Mouse (Mus musculus) adrenal gland, postnatal 36 days (tissue): ENCODE measurements around the gene Nfic. TPM values are rescaled to one million over a fixed set of nuclear protein-coding genes. Genes with fewer than 3 reads are reported as not detected.

Source experiments
- DNase-seq, 2 experiments: peaks; one replicate each; pipeline ENCODE4 v3.0.0; 2021; ENCODE audit warnings: mixed read lengths in 1 of 2
- total RNA-seq, 2 experiments: library from RNA; stranded (reverse); gene quantifications; 2 replicates each; pipeline ENCODE4 v1.2.3; 2021

The Nfic gene
- total RNA-seq, 2 experiments from 2014 or later = 93.2 to 114 TPM

DNA sequence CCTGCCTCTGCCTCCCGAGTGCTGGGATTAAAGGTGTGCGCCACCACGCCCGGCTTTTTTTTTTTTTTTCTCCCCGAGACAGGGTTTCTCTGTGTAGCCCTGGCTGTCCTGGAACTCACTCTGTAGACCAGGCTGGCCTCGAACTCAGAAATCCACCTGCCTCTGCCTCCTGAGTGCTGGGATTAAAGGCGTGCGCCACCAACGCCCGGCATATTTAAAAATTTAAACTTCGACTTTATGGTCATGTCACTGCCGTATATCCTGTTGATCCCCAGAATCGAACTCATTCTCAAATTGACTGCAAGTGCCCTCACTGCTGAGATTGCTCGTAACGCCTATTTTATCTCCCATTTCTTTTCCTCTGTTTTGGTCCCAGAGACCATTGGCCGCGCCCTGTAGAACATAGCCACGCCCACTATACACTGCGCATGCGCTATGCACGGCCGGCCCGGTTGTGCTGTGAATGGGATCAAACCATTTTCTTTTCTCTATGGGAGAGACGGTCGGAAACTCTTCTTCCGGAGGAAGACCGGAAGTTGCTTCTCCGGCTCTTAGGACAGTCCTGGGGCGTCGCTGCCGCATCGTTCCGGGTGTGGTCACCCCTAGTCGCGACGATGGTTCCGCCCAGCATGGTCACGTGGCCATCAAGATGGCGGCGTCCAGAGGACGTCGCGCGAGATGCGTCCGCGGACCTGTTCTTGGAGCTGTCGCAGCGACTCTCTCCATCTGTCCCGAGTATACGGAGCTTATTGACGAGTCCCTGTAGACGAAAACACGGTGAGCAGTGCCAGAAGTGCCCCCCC, 71.4 kb downstream of the Nfic start, which contains the start of the genes Dohh and Gm48551:
Dohh (plus strand) TSS at position 627 of the 803 bp plus-strand sequence.
Gm48551 (plus strand) TSS at position 665 of the 803 bp plus-strand sequence.
- peak; percentile 98 to 99 for DNase-seq

DNA sequence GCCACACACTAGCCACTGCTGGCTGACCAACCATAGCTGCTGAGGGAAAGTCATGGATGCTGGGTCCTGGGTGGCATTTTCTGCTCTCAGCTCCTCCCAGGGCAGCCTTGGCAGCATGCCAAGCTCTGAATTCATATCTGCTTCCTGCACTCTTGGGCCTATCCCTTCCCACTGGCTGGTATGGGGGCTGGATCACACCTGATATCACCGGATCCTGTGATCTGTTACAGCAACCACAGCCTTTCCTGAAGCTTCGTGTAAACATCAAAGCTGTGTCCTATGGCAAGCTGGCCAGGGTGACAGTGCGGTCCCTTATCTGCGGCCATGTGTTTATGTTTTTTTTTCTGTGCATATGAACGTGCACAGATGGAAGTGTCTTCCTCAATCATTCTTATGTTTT, 73.4 kb downstream of the Nfic start:
- DNase-seq = peak; percentile 51 to 61

DNA sequence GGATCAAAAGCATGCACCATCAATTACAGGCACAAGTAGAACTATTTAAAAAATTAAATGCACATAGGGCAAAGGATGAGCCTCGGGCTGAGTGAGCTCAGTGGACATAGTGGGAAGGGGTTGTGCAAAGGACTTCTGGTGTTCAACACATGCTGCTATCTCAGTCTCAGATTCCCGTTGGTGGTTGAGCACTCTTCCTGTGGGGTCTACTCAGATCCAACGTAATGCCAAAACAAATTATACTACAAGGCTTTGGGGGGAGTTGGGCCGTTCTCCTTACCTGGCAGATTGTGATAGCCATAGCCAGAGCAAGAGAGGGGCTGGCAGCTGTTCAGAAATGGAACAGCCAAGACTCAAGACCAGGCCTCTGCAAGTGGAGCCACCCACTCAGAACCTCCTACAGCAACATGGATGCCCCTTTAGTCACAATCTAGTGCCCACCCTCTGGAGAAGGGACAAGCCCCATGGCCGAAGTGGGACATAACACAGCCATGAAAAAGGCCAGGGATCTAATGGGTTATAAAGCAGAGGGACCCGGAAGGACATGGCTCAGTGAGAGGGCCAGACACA, 75.5 kb downstream of the Nfic start:
- no peak for DNase-seq

DNA sequence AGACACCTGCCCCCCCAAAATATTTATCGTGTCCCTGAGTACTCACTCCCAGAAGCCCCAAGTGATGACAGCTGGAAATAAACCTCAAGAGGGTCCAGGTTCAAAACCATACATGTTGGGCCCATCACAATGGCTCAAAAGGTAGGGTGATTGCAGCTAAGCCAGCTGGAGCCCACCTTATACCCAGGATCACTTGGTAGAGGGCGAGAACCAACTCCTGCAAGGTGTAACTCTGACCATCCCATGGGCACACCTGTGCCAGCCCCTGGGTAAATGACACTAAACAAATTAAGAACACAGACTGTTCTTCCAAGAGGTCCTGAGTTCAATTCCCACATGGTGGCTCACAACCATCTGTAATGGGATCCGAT, 76.3 kb downstream of the Nfic start:
- no peak for DNase-seq

DNA sequence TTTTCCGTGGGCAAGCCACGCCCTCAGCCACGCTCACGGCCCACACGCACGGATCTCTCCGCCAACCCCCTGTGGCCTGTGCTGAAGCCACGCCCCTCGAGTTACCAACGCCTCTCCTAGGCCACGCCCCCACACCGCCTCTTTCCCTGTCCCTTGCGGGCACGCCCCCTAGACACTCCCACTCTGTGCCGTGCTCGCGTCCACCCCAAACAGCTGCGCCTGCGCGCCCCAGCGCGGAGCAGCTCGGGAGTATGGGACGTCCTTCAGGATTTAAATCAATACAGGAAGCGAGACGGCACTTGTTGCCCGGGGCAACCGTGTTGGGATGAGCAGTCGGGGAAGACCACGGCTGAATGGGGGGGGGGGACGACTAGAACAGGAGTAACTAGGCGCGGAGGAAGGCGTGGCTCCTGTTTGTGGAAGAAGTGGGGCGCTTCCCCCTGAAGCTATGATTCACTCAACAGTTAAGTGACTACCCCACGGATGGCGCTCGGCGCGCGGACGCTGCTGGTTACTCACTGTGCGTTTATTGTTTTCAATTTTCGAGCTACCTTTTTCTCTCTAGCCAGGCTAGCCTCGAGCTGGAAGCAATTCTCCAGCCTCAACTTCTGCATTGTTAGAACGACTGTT, 76.8 kb downstream of the Nfic start:
- DNase-seq = peak; percentile 100

DNA sequence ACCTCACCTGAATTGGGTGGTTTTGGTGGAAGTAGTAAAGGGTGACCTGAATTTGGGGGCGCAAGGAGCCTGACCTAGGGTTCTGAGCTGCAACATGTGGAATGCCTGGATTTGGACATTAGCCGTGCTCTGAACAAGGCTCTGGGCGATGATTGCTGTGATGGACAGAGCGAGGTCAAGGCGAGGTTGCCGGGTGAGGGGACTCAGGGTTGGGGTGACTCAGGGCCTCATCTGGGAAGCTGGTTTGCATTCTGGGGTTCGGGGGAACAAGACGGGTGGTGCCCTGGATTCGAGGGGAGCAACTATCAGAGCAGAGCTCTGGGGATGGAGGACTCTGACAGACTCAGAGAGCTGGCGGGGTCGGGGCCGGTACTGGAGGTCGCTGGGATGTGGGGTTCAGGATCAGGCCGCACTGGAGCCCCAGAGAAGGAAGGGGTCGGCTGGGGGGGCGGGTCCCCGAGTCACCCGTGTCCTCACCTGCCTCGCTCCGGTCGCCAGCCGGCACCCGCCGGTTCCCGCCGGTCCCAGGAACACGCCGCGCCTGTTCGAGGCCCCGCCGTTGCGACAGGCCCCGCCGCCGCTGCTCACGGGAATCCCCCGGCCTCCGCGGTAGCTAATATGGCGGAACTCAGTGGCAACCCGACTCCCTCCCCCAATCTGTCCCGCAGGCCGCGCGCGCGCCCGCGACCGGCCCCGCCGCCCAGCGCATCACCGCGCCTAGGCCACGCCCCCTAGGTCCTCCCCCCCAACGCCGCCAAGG, 77.5 kb downstream of the Nfic start, which contains the start of gene Fzr1:
Fzr1 (minus strand) TSS at position 724 of the 760 bp plus-strand sequence.
- DNase-seq = peak in 1 of 2 experiments; percentile 57

DNA sequence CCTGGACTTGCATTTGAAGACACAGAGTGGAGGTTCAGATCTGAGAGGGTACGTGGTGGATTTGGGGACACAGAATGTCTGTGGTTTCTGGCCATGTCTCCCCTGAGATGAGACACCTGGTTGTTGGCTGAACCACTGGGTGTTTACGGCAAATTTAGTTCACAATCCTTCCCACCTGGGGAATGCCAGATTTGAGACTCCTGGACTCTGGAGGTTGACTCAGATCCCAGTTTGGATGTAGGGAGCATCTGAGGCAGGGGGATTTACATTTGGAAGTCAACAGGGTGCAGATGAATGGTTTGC, 78.1 kb downstream of the Nfic start:
- no peak for DNase-seq

DNA sequence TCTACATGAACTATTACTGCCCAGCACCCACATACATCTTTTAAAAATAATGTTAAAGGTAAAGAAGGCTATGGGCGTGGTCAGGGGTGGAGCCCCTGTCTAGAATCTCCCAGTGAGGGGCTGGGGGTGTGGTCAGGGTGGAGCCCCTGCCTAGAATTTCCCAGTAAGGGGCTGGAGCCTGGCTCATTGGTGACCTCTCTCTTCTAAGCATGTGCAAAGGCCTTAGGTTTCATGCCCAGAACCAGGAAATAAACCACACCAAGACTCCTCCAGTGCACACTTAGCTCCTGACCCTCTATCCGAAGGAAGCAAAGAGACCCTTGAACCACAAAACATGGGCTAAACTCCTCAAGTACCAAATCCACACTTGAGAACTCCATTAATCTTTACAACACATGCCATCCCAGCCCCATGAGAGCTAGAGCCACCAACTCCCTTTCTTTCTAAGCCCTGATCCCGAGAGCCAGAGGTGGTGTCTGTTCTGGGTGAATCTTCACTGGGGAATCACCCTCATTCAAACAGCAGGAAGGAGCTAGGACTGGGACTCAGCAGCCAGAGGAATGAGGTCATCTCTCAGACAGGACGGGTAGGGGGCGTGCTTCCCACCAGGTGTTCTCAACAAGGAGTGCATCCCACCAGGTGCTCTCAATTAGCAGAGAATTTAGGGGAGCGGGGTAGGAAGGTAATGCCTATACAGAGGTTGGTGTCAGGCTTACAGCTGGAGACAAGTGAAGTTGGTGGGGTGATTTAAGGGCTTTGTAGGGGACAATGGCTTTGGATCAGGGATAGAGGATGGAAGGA, 78.7 kb downstream of the Nfic start:
- no peak for DNase-seq

DNA sequence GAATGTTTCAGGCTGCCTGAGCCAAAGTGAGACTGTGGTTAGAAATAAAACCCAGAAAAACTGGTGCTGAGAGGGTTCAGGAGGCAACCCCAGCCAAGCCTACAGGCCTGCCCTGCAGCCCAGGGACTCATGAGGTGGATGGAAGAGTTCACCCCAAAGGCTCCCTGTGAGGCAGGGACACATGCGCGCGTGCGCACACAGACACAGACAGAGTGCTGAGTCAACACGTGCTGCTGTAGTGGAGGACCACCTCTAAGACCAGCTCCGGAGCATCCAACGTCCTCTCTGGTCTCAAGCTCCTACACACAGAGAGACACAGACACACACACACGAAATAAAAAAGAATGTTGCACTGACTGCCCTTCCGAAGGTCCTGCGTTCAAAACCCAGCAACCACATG, 80.1 kb downstream of the Nfic start:
- no peak for DNase-seq

DNA sequence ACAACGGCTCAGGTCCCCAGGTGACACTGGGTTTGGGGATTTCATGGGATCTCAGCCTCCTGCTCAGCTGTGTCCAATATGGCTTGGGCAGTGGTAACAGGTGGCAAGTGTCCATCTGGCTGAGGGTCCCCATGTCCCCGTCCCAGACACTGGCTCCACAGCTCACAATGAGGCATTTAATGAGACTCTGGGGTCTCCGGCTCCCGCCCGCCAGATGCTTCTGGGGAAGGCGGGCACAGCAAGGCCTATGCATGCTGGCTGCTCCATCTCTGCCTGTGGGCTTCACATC, 88.3 kb downstream of the Nfic start:
- no peak for DNase-seq

DNA sequence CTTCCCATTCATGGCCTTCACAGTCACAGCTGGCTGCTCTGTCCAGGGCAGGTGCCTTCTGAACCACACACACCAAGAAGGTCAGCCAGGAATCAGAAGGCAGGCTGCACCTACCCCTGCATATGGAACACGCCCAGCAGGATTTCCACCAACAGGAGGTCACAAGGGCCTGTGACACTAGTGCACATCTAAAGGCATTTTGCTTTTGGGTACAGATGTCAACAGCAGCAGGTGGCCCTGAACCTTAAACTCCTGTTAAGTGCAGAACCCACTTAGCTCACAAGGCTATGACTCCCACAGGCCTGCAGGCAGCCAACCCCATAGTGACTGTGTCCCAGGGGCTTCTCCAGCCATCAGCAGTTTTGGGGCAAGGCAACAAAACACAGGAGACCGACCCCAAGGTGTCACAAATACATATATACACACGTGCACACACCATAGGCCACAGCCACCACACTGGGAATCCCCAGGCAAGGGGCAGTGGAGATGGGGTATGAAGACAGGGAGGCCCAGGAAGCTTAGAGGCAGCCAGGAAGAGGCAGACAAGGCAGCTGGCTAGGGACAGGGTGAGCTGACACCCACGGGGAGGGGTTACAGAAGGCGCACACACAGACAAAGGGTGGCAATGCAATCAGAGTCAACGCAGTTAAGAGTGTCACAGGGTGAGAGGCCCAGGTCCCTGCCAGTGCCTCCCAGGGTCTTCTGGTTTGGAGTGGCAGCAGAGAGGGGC, 88.8 kb downstream of the Nfic start:
- no peak for DNase-seq

DNA sequence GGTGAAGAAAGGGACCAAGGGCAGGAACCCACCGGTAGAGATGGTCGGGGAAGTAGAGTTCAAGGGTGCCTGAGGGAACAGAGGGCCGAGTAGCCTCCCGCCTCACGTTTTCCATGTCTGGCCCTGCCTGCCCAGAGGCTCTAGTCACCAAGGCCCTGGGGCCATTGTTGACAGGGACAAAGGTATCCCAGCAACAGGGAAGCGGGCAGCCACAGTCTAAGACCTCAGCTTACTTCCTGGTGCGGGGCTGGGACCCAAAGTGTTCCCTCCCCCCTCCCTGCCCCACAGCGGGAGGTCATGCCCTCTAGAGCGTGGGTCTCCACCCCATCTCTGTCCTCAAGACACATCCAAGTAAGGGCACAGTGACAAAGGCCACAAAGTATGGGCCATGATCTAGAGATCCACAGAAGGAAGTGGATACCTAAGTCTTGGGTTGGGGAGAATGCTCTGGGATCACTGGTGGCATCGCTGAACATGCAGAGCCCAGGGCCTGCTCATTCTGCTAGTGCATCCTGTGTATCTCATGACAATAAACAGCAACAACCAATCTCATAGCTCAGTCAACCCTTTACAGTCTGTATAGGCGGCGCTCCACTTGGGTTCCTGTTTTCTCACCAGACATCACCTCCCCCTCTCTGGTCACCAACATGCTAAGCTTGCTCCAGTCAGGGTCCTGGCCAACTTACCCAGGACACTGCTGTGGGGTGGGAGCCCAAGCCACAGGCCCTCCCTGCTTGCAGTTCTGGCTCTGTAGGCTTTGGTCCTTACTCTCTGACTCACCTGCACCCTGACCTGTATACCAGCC, 89.6 kb downstream of the Nfic start, which contains the start of gene 4930404N11Rik:
4930404N11Rik (minus strand) TSS at position 145 of the 805 bp plus-strand sequence.
- DNase-seq = no peak

DNA sequence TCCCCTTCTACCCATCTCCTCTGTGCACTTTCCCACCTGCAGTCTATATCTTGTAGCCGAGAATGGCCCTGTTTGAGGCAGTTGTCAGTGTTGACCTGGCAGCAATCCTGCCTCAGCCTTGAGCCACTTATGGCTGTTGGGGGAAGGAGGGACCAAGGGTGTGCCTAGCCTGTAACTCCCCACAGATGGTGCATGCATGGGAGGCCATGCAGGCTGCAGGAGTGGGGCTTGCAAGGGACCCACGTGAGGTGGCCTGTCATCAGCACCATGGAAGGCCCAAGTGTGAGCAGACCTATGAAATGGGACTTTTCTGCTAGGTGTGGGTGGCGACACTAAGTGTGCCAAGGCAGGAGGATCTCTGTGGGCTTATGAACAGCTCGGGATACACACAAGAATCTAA, 90.4 kb downstream of the Nfic start:
- peak in 1 of 2 experiments; percentile 54 for DNase-seq

DNA sequence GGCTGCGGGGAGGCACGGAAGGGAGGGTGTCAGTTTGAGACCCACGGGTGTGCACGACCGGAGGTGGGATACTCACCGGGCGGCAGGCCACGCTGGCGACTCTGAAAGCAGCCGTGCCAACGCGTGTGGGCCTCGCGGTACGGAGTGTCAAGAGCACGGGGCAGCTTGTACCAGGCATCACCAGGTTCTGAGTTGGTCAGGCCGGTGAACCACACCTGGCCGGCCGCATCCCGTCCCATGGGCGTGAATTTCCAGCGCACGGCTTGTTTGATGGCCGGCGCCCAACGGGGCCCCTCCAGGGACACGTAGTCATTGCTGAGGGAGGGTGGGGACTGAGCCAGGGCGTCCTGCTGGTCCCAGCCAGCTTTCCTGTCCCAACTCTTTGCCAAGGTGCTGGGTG, 90.8 kb downstream of the Nfic start:
- DNase-seq = peak in 1 of 2 experiments; percentile 63

DNA sequence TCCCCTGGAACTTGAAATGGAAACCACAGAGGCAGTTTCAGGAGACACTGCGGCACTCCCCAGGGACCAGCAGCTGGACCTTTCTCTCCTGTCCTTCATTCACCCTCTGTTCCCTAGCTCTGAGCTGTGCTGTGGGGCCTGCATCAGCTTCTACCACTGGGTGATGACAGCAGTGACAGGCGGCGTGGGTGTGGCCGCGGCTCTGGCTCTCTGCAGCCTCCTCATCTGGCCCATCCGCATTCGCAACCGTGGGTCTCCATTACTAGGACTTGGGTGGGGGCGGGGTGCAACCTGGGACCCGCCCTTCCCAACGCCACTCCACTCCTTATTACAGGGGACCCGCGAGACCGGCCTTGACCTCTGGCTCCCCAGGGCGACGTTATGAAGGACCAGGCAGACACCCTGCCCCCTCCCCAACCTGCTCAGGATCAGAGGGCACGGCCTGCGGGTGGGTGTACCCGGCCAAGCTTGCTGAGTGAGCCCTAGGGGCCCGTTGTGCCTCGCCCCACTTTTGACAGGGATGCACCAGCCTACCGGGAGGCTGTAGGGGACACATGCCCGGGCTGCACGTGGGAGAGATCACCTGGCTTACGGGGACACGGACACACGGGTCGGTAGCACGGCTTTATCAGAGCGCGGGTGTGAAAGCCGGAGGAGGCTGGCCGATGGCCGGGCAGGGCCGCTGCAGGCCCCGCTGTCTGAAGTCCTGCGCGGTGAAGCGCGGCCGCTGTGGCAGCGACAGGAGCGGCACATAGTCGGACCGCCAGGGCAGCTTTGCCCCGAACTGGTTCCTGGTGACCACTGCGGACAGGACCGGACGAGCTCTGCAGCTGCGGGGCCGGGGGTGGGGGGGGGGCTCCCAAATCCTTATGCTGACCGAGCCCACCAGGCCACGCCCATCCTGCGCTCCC, 91.7 kb downstream of the Nfic start:
- DNase-seq = peak in 1 of 2 experiments; percentile 55

DNA sequence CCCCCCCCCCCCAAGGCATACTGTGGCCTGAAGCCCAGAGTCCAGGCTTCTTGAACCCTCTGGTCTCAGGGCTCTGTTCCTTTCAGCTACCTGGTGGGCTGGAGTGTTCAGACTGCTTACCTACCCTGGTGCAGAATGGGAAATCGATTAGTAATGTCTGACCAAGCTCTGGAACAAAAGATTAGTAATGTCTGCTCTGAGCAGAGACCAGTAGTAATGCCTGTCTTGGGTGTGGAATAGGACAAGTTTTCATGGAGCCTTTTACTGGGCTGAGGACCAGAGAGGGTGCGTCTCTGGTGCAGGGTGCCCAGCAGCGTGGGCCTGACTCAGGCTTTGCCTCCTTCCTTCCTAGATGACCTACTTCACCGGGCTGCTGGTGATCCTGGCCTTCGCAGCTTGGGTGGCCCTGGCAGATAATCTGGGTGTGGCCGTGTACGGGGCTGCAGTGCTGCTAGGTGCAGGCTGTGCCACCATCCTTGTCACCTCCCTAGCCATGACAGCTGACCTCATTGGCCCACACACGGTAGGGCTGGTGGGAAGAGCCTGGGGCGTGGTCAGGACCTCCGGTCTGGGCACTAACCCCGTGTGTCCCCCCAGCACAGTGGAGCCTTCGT, 93.0 kb downstream of the Nfic start:
- DNase-seq = no peak

DNA sequence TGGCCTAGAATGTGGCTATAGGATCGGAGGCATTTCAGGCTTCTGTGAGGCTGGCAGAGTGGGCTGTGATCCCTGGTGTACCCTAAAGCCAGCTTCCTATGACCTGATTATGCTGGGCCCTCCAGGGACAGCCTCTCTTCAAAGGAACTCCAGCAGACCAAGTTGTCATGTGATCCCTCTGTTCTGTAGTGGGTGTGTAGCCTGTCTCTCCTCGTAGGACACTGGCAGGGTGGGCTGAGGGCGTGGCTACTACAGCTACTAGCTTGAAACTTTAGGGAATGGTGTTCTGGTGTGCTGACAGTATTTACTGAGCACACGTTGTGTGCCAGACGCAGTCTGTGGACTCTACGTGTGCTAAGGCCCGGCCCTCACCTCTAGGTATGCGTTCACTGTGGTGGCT, 94.7 kb downstream of the Nfic start:
- DNase-seq = no peak

DNA sequence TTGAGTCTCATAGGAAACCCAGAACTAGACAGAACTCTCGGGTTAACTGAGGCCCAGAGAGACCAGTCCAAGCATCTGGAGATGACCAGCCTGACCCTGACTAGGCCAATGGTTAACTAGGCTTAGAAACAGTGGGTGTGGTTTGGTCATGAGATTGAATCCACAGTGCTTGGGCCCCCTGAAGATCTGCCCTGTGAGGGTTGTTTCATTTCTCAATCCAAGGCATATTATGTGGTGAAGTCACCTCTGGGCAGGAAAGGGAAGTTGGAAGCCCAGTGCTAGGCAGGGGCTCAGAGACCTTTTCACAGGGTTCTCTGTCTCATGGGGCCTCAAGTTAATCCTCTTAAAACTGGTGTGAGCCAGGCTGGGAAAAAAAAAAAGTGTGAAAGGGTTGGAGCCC, 96.6 kb downstream of the Nfic start:
- DNase-seq = no peak

DNA sequence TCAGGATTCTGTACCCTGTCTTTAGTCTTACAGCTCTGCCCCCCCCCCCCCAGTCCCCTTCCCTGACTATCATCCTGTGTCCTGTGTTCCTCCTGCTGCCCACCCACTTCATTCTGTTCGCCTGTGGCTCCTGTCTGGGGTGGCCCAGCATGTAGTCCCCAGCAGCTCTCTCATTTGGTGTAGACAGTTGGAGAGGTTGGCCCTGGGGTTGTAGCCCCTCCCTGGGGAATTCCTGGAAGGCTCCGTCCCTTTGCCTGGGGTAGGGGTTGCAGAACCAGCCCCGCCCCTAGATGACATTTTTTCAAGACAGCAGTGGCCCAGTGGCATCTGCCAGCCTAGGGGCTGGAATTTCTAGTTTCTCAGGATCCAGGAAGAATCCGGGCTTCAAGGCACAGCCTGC, 97.2 kb downstream of the Nfic start:
- no peak for DNase-seq
